Mouse (Mus musculus) v-Abl transformed pro-B cells (cell line): ENCODE results near the gene Olfr978.
"Not testable (repeated sequence)": the region's sequence is repeated elsewhere in the genome, so short reads cannot be mapped to it uniquely, and the experiment has no call there.

Experiments used
- in situ Hi-C, 2 experiments: fragments of 400-800 bp; cut with MboI; formaldehyde crosslinking; loops; one replicate each; pipeline ENCODE4 v1.15.1; 2025; ENCODE audit not compliant: unreplicated experiment in 2 of 2

The Olfr978 gene

DNA sequence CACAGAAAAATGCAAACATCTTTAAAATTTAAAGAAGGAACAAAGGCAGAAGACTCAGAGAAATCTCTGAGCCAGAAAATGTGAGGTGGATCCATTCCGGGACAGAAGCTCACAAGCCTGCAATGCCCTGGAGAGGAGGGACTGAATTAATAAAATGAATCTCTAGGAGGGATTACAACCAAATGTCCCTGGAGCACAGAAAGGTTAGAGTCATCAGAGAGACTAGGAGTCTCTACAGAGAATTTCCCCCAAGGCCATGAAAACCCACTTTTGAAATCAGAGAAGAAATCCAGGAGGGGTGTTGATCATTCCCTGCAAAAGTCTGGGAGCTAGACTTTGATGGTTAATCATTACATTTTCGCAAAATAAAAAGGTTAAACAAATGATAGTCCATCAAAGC is at the start of gene Olfr978:
TSS of gene Olfr978 (plus strand) at position 301 of the 400 bp plus-strand sequence.
- in situ Hi-C loops = no loop called here

DNA sequence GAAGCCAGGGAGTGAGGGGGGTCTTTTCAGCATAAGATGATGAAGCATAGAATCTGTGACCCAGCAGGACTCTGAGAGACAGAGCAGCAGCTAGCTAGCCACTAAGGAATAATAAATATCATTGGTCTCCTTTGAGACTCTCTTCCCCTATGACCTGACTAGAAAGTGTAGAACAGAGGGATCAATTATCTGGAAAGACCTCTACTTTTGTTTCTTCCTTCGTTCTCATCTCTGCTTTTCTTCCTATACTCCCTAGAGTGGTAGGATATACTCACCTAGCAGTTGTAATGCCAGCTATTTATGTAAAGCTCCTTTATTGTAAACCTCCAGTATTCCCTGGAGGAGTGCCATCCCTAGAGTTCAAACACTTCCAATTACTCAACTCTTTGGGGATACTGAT is 40.0 kb upstream of the Olfr978 start, which contains the start of gene Olfr975:
TSS of gene Olfr975 (minus strand) at position 101 of the 400 bp plus-strand sequence.
- in situ Hi-C loops = no loop called here

DNA sequence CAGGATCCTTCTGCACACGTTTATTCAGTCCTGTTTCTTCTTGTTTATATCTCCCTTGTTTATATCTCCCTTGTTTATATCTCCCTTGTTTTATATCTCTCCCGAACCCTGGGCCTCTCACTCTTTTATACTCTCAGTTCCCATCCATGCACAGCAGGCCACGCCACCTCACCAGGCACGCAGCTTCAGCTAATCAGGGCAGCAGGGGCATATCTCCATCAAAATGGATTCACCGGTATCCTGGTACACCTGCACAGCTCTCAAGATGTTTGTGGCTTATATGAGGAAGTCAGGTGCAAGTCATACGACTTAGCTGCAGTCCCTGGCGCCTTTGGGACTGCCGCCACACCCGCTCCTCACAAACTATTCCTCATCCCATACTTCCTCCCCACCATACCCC is 30.9 kb upstream of the Olfr978 start, which contains the start of gene Olfr976:
TSS of gene Olfr976 (minus strand) at position 101 of the 400 bp plus-strand sequence.
- in situ Hi-C loops = not testable (repeated sequence)

DNA sequence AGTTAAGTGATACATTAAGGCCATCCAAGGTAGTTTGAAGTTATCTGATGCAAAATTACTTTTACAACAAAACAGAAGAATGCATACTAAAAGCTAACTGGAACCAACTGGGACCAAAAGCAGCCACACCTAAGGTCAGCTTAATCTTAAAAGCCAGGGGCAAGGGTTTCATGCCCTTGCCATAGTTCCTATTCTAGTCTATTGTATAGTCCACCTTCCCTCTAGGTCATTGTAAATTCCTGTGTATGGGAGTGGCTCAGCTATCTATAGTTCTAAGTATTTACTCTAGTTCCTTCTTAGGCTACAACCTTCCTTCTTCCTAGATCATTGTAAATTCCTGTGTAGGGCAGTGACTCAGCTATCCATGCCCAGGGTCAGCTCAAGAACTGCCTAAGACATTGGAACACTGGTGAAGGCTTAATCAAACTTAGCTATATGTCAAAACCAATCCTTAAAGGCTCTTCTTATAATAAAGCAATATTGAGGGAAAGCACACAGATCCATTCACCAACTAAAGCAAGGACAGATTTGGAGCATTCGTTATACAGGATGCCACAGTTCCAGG is 15.2 kb upstream of the Olfr978 start:
- in situ Hi-C loops = loop anchor here in 1 of 2 experiments (10.0 kb wide), 1 partner anchor 72 kb away; the partner anchor contains the start of gene Olfr229

DNA sequence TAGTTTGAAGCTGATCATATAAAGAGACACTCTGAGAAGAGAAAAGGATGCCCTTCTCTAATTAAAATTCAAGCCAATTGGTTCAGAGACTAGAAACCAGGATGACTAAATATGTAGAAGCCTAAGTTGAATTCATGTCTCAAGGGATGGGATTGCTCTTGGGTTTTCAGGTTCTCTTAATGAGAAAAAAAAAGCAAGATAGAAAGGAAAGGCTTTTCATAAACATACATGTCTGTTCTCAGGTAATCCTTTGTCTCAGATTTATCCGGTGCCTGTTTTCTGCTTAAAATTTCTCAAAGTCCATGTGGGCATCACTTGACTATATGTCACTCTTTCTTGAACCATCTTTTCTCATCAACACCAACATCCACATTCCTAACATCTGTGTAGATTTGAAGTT is 11.5 kb downstream of the Olfr978 start, which contains the start of gene Olfr979:
TSS of gene Olfr979 (minus strand) at position 101 of the 400 bp plus-strand sequence.
- in situ Hi-C loops = no loop called here

DNA sequence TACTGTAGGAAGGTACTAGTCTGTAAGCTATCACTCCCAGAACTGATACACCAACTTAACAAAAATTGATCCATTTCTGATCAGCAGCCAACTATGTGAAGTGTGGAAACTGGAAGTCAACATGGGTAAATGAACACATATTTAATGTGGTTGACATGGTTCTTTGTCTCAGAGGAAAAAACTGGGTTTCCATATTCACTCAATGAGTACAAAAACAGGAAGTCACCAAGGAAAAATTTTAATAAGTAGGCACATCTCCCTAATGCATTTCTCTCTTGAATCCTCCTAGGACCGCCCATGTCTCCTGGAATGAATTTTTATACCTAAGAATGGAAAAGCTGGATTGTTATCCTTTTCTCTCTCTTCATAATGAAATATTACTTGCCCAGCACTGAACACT is 17.6 kb downstream of the Olfr978 start, which contains the start of gene Olfr980:
TSS of gene Olfr980 (minus strand) at position 101 of the 400 bp plus-strand sequence.
- in situ Hi-C loops = no loop called here

DNA sequence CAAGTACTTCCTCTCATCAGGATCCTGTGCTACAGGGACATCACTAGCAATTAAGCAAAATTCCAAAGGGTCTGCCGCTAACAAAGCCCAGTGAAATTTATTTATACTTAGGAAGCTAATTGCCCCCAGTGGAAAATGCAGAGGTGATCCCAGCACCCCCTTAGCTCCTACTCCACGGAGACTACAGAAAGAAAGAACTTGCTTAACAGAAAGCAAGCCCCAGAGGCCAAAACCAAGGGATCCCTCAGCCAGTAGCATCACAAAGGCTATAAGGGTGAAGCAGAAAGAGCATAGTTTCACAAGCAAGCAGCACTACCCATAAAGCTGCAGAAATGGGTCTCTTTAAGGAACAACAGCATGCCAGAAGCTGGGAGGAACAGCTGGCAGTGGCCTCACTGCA is 29.3 kb downstream of the Olfr978 start, which contains the start of gene Olfr981:
TSS of gene Olfr981 (plus strand) at position 301 of the 400 bp plus-strand sequence.
- in situ Hi-C loops = no loop called here
